Mouse (Mus musculus) G1E-ER4 (cell line): ENCODE data around the gene Bglap. TPM values are rescaled to one million over a fixed set of nuclear protein-coding genes. Genes with fewer than 3 reads are reported as not detected.

Source experiments
- GATA1 ChIP-seq: IDR thresholded peaks from one replicate; pipeline ENCODE4 v1.8.0; 2012; ENCODE audit warnings: low read length, inconsistent platforms
- polyA plus RNA-seq: library from polyadenylated mRNA; stranded (reverse); fragments of >175 nt; gene quantifications from 2 replicates; pipeline ENCODE4 v1.2.3, GENCODE M21; 2012

Gene Bglap
- 0.30 and 0.36 TPM in 2 replicates for polyA plus RNA-seq

DNA sequence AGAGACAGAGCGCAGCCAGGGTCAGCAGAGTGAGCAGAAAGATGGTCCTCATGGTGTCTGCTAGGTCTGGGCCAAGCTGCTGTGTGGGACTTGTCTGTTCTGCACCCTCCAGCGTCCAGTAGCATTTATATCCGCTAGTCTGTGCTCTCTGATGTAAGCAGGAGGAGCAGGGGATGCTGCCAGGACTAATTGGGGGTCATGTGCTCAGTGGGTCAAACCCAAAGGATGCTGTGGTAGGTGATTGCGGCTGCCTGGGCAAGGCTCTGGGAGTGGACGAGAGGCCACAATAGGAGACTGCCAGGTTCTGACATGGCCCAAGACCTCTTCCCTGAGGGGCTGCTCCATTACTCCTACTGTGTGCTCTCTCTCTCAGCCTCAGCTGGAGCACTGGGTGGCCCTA, at the start of gene Bglap:
Bglap (minus strand) TSS at position 101 of the 400 bp plus-strand sequence.
- TF ChIP-seq GATA1 = no peak

DNA sequence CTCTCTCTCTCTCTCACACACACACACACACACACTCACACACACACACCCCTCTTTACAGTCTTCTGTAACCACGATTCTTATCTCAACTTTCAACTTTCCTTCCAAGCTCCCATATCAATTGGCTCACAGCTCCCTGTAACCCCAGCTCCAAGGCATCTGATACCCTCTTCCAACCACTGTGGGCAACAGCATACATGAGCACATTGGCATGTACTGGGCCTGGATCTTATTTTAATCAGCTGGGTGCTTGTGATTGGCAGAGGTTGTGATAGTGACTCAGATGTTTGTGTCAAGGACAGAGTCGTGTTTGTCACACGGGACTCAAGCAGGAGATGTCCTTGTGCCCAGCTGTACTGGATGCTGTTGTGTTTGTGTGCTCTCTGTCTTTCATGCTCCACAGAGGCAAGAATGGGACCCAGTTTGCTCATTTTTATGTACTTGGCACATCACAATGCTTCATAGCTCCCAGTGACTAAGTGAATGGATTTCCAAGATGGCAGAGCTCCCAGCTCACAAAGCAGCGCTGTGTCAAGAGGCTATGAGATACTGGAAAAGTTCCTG, 43.2 kb upstream of the Bglap start:
- no peak for TF ChIP-seq GATA1

DNA sequence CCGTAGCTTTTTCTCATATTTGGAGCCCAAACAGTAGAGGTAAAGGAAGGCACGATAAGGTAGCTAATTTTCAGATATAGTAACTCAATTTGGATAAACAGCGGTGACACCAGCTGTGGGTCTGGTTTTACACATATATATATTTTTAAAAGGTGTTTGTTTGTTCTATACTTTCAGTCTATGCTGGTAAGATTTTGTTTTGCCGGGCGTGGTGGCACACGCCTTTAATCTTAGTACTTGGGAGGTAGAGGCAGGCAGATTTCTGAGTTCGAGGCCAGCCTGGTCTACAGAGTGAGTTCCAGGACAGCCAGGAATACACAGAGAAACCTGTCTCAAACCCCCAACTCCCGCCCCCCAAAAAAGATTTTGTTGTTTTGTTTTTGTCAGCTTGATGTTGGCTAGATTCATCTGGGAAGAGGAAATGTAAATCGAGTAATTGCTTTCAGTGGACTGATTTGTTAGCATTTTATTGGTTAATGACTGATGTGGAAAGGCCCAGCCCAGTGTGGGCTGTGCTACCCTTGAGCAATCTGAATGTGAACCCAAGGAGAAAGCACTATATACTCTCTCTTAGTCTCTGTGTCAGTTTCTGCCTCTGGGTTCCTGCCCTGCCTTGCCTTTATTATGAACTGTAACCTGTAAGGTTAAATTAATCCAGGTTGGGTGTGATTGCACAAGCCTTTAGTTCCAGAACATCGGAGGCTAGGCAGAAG, 41.6 kb upstream of the Bglap start:
- no peak for TF ChIP-seq GATA1

DNA sequence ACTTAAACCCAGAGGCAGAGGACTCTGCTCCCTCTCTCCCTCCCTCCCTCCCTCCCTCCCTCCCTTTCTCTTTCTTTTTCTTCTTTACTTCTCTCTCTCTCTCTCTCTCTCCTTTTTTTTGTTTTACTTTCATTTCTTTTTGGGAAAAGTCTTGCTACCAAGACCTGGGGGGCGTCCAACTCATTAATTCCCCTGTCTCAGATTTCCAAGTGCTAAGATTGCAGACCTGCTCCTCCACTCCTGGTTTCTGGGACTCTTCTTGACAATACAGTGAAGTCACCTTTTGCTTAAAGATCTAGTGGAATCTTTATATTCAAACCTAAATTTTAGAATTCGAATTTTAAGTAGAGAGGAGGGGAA, 41.0 kb upstream of the Bglap start:
- no peak for TF ChIP-seq GATA1

DNA sequence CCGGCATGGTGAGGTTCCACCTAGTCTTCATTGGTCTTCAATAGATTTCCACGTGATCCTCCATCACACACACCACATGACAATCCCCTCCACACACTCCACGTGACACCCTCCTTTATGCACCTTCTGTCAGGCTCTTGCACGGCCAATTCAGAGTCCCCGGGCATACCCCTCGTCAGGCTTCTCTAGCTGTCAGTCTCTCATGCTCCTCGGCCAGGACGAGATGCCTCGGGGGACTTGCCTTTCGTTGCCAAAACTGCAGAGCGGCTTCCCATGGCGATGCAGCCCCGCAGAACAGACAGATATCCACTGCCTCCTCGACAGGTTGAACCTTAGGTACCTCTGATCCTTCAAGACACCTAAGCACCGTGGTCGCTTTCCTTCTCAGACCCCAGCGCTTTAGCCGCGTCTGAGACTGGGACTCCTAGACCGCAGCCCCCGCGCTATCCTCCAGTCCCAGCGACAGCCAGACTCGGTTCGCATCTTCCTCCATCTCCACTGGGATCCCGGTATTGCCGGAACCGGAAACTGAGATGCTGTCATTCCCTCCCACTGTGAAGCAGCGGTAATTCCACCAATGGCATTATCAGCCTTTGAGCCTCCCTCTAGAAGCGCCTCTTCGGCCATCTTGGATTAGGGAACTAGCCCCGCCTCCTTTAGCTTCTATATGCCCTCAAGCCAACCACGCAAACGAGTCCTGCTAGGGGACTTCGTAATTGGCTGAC, 40.5 kb upstream of the Bglap start, which contains the start of gene Slc25a44:
Slc25a44 (minus strand) TSS at position 535 of the 725 bp plus-strand sequence.
- TF ChIP-seq GATA1 = no peak

DNA sequence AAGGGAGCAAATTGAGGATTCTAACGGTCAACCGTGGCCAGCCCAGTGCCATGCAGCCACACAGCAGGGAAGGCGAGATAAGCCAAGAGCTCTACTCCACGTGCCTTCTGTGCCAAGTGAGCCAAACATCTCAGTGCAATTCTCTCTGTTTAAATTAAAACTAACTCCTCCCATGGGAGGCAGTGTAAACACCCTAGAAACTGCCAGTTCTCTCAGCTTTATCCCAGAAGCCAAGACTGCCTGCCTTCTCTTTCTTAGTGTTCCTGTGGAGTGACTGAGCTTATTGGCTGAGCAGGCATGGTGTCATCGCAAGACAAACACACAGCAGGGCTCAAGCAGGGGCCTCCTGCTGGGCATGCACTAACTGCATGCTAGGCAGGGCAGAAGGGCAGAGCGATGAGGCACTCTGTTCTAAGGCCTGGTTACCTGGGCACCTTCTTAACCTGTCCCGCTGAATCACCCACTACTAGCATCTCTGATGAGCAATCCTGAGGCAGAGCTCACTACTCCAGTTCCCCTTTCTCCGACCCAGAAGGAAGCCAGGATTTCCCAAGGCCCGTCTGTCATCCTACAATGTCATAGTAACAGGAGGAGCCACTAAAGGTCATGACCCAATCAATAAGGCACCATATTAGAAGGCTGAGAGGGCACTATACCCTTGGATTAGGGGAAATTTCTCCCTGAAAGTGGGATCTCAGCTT, 37.9 kb upstream of the Bglap start:
- no peak for TF ChIP-seq GATA1

DNA sequence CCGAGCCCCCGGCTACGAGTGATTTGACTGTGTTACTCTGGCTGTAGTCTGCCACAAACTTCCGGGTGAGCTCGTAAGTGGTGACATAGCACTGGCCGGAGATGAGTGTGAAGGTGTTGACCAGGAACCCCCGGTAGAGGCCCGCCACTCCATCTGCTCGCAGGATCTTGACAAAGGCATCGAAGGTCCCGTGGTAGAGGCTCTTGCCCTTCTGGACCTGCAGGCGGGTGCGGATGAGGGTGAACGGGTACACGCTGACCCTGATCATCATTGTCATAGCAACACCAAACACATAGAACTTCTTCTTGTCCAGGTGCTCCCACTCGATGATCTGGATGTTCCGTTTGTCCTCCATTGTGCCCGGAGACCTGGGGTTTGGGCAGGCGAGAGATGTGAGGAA, 36.5 kb upstream of the Bglap start:
- TF ChIP-seq GATA1 = no peak

DNA sequence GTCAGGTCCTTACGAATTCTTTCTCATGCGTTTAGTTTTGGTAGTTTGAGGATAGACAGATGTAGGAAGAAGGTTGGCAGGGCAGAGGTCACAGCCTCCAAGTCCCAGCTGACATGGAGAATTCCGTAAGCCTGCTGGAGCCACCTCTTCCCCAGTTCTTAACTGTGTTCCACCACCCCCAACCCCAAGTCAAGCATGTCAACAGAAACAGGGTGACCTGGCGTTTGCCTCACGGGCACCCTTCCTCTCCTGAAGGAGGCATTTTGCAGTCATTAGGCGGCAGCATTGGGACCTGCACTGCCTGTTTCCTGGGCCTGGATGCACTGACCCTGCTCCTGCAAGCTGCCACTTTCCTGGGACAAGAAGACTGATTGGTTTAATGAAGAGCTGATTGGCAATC, 33.8 kb upstream of the Bglap start:
- TF ChIP-seq GATA1 = no peak

DNA sequence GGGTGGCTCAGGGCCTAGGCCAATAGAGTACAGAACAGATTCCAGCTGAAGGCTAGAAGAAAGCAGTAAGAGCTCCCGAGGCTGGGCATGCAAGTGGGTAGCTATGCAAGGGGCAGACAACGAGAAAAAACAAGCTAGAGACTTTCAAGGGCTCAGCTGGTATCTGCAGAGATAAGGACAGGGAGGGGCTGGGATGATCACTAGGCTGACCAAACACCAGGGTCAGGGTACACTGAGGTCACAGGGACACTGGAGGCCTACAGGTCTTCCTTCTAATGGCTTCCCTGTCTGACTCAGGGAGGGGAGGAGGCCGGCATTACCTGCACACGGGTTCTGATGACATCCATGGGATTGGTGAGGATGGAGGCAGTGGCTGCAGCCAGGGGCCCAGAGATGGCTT, 31.4 kb upstream of the Bglap start:
- no peak for TF ChIP-seq GATA1

DNA sequence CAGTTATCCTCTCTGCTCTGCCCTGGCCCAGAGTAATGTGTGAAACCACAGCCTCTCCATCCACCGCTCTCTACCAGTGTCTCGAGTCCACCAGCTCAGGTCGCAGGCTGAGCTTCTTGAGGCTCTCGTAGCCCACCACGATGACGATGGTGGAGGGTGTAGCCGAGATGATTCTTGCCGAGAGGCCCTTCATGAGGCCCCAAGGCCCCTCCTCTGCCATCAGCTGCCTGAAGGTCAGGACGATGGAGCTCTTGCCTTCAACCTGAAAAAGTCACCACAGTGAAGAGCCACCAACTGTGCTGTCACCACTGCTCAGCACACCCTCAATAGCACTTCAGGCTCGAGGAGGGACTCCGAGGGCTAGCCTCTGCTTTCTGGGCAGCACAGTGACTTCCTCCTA, 28.4 kb upstream of the Bglap start:
- no peak for TF ChIP-seq GATA1

DNA sequence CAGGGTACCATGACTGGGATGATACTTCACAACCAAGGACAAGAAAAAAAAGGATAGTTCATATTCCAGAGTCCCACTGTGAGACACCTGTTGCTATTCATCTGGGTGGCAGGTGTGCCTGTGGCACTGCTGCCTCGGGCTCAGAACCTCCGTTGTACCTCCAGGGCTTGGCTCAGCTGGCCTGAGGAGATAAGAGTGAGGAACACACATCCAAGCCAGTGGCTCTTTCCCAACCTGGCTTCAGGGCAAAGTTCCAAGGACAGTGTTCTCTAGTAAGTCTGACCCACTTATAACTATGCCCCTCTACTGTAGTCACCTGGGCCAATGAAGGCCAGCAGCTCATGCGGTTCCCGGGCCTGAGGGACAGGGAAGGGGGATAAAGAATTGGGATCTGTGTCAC, 27.4 kb upstream of the Bglap start:
- TF ChIP-seq GATA1 = no peak

DNA sequence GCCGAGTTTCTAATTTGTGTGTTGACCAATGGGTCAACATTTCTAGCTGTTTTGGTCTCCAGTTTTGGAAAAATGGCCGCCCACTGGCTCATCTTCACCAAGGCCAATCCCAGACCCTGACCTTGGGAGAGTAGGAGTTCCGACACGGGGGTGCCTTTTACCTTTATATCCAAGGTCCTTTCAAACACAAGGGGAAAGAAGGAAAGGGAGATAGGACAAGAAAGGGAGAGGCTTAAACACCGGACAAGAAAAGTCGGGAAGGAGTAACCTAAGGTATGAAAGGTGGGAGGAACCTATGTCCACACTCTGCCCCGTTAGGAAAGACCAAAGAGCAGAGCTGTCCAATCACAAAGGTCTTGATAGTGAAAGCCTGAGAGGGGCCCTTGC, 26.4 kb upstream of the Bglap start:
- TF ChIP-seq GATA1 = no peak

DNA sequence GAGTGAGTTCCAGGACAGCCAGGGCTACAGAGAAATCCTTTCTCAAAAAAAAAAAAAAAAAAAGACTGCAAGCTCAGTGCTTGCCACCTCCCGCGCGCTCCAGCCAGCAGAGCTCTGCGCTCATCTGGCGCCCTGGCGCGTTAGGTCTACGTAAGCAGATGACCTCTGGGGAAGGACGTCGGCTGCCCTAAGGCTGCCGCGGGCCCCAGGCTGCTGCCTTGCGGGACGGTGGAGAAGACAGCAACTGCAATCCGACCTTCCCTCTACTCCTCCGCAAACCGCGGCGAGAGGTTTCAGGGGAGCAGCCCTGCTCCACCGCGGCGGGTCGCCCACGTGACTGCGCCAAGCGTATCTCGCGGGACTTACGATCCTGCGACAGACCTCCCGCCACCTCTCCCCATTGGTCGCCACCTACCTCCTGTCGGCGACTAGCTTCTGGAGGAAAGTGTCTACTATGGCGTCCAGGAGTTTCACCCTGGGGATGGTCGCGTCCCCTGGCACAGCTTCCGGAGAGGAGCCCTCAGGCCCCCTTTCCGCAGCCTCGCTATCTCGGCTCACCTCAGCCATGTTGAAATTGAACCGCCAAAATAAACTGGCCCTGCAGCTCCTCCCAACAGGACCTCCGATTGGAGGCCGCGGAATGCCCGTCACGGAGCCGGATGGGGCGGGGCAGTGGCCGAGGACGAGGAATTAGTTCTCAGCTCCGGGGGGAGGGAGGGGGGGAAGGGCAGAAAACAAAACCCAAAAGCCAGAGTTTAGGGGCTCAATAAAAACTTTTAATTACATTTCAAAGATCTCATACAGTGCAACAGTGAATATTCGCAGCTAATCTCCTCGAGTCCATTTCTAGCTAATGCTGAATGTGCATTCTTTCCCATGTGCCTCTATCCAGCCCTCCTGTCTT, 25.7 kb upstream of the Bglap start, which contains the start of gene Pmf1:
Pmf1 (minus strand) TSS at position 591 of the 904 bp plus-strand sequence.
- TF ChIP-seq GATA1 = no peak

DNA sequence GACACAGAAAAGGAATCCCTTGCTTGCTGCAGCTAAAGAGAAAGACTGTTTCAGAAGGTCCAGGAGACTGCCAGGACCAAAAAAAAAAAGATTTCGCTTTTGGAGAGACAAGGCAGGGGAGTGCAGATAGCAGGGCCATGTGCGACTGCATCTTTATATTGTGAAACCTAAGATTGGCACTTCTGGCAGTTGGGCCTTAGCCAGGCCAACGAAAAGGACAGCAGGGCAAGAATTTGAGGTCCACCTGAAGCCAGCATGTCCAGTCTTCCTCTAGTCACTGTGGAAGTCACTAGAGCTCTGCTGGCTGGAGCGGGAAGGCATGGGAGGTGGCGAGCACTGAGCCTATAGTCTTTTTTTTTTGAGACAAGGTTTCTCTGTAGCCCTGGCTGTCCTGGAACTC, 24.7 kb upstream of the Bglap start:
- TF ChIP-seq GATA1 = no peak

DNA sequence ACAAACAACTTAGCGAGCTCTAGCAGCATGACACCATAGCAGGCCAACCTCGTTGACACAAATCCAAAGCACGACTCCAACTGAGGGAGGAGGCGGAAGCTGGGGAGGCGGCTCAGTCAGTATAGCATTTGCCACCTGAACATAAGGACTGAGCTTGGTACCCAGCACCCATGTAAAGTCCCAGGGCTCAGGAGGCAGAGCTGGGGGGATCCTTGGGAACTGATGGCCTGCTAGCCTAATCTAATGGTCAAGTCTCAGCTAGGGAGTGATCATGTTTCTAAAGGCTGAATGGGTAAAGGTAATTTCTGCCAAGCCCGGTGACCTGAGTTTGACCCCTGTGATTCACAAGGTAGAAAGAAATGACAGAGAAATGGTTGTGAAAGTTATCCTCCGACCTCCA, 23.3 kb upstream of the Bglap start:
- TF ChIP-seq GATA1 = no peak

DNA sequence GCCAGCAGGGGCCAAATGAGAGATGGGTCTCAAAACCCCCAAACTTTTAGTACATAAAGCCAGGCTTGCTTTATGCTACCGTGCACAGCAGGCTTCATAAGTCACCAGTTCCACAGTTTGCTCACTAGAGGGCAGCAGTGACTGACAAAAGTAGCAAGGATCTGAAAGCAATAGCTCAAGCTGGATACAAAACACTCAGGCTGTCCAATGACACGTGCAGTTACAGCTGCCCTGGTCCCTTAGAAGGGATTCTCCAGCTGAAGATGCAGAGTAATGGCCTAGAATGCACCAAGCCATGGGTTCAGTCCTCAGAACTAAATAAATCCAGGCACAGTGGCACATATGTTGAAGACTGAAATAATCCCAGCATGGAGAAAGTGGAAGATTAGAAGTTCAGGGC, 22.8 kb upstream of the Bglap start:
- TF ChIP-seq GATA1 = no peak
